Mouse (Mus musculus) mature B cell (primary cell): ENCODE measurements around the gene Nup37.

Source experiments
- in situ Hi-C: fragments of 300-500 bp; cut with MboI; formaldehyde crosslinking; loops from 2 replicates; pipeline ENCODE4 v1.14.3; 2019

Nup37 gene

DNA sequence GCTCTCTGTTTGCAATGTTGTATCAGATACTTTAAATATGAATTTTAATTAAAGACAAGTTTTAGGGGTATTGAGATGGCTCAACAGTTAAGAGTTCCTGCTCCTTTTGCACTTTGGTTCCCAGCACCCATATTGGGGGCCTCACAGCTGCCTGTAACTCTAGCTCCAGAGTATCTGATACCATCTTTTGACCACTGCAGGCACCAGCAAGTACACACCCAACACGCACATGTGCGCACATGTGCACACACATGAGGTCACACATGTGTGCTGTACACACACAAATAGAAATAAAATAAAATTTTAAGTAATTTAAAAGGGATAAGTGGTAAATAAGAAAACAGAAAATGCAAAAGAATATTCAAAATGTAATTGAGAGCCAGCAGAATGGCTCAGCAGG is 81.2 kb downstream of the Nup37 start:
- in situ Hi-C loops: no loop called here
